Mouse (Mus musculus) midbrain, embryonic 14.5 days (tissue): ENCODE data around the gene Nostrin. TPM values are rescaled to one million over a fixed set of nuclear protein-coding genes. Genes with fewer than 3 reads are reported as not detected.

Experiments used
- ATAC-seq: fragments of 200-750 bp; cut with Nextera tagmentation; 2 replicates; pipeline ENCODE4 v1.8.0; 2017; ENCODE audit warnings: moderate number of reproducible peaks, moderate library complexity; ENCODE audit not compliant: low FRiP score, low TSS enrichment
- DNase-seq: peaks from one replicate; pipeline ENCODE4 v3.0.0-alpha.2; 2015
- H3K27ac ChIP-seq: fragments of 300-500 bp; sonication (generic); replicated peaks from 2 replicates; pipeline ENCODE4 v1.5.1; 2014; ENCODE audit warnings: mild to moderate bottlenecking, low read depth, low read length, moderate library complexity
- H3K27me3 ChIP-seq: fragments of 300-500 bp; sonication (generic); 2 replicates; pipeline ENCODE4 v1.6.1; 2014; ENCODE audit warnings: low read length, control low read depth, mixed read lengths; ENCODE audit not compliant: control insufficient read depth, insufficient read depth
- H3K36me3 ChIP-seq: fragments of 300-500 bp; sonication (generic); 2 replicates; pipeline ENCODE4 v1.6.1; 2014; ENCODE audit warnings: low read length, control low read depth; ENCODE audit not compliant: control insufficient read depth, insufficient read depth
- H3K4me1 ChIP-seq: fragments of 300-500 bp; sonication (generic); 2 replicates; pipeline ENCODE4 v1.6.1; 2014; ENCODE audit warnings: mild to moderate bottlenecking, antibody characterized with exemption, low read length, control low read depth; ENCODE audit not compliant: control insufficient read depth, insufficient read depth
- H3K4me2 ChIP-seq: fragments of 300-500 bp; sonication (generic); 2 replicates; pipeline ENCODE4 v1.6.1; 2014; ENCODE audit warnings: mild to moderate bottlenecking, low read length, moderate library complexity
- H3K4me3 ChIP-seq: fragments of 300-500 bp; sonication (generic); replicated peaks from 2 replicates; pipeline ENCODE4 v1.5.1; 2014; ENCODE audit warnings: low read depth, low read length
- H3K9ac ChIP-seq: fragments of 300-500 bp; sonication (generic); replicated peaks from 2 replicates; pipeline ENCODE4 v1.6.1; 2014; ENCODE audit warnings: mild to moderate bottlenecking, low read length, moderate library complexity
- H3K9me3 ChIP-seq: fragments of 300-500 bp; sonication (generic); 2 replicates; pipeline ENCODE4 v1.6.1; 2016; ENCODE audit warnings: low read length, control low read depth, mixed read lengths; ENCODE audit not compliant: control insufficient read depth
- WGBS: fragments of 180-500 bp; shearing (Covaris S2); extraction: QIAGEN DNeasy Blood & Tissue Kit; methylation state at CpG from one replicate; pipeline ENCODE4 v1.1.7; 2014; 5-methylcytosine and 5-hydroxymethylcytosine counted together
- polyA plus RNA-seq: library from polyadenylated mRNA; unstranded; fragments of >200 nt; fragmentation: Nextera tagmentation; extraction: Ambion mirVana; gene quantifications from 2 replicates; pipeline ENCODE4 v1.2.1, GENCODE M21; 2014

Nostrin gene
- polyA plus RNA-seq: 0.94 and 1.4 TPM in 2 replicates

DNA sequence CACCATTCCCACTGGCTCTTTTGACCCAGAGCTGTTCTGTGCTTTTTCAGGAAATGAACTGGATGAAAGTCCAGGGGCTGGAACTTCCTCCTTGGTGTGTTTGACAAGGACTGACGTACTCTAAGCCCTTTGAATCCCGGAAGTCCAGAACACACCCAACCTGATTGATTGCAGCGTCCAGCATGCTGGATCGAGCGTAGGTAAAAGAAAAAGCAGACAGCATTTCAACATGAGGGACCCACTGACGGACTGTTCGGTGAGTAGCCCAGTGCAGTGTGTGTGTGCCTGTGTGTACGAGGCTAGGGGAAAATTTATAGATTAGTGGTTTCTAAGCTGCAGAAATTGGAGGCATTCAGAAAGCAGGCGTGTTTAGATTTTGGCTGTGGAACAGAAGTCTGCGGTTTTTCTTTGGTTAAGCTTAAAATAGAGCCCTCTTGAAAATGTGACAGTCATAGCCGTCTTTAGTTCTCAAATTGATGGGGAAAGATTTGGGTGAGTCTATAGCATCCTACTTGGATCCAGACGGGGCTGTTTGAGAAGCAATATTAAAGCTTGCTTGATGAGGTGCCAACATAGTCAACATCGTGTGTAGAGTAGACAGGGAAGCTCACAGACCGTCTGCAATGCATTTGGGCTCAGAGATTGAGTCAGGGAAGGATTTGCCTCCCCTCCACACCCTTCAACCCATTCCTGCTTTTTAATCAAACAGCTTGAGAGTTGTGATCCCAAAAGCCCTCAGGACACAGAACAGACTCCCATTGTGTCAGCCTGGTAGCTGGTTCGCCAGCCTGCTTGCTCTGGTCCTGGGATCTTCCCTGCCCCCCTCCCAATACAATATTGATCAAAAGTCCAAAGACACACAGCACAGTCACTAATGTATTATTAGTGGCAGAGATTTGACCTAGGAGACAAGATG, at the start of gene Nostrin:
Gene Nostrin, plus strand, starts transcription at position 140 of the 916 bp plus-strand sequence.
- WGBS: 81% methylated on average over 15 of the region's 15 CpGs
- Histone ChIP-seq H3K27ac (no peak within 1 kb of the TSS), H3K4me1 (no peaks in the 10 kb centered on the region), H3K4me2 (no peak within 1 kb of the TSS), H3K27me3 (no peaks in the 10 kb centered on the region), H3K9ac (no peak within 1 kb of the TSS), H3K9me3 (no peaks in the 10 kb centered on the region), H3K36me3 (no peaks in the 10 kb centered on the region), H3K4me3 (no peak within 1 kb of the TSS)
- ATAC-seq (no peak), DNase-seq (no peak)

- 26% methylated on average over 8 of the region's 8 CpGs for WGBS
- H3K4me1 ChIP-seq: peaks cover 20% of the 10 kb centered on the region
- no peaks in the 10 kb centered on the region for H3K27me3 ChIP-seq
- no peak overlapping the region for H3K4me3 ChIP-seq
- H3K27ac ChIP-seq: peak overlapping the region; percentile 26; the same call in 1 of the 2 replicates
- ATAC-seq: peak; percentile 37; the same call in 1 of the 2 replicates
- H3K9me3 ChIP-seq: no peaks in the 10 kb centered on the region
- peak; percentile 76 for DNase-seq
- H3K36me3 ChIP-seq: no peaks in the 10 kb centered on the region
- H3K4me2 ChIP-seq: no peak overlapping the region
- no peak overlapping the region for H3K9ac ChIP-seq
These were observed 48.9 kb upstream of the Nostrin start for GRCm38 (mm10) chr2:69086505-69087260.

- H3K27ac ChIP-seq: no peak overlapping the region
- H3K9ac ChIP-seq: no peak overlapping the region
- no peaks in the 10 kb centered on the region for H3K9me3 ChIP-seq
- H3K4me3 ChIP-seq: no peak overlapping the region
- no peaks in the 10 kb centered on the region for H3K36me3 ChIP-seq
- H3K27me3 ChIP-seq: no peaks in the 10 kb centered on the region
- no peaks in the 10 kb centered on the region for H3K4me1 ChIP-seq
- ATAC-seq (no peak), DNase-seq (no peak)
- no peak overlapping the region for H3K4me2 ChIP-seq
These were observed 39.8 kb upstream of the Nostrin start for GRCm38 (mm10) chr2:69095836-69096235.

- H3K4me2 ChIP-seq: no peak overlapping the region
- H3K4me3 ChIP-seq: no peak overlapping the region
- DNase-seq: no peak
- H3K9me3 ChIP-seq: no peaks in the 10 kb centered on the region
- ATAC-seq: no peak
- H3K4me1 ChIP-seq: no peaks in the 10 kb centered on the region
- H3K36me3 ChIP-seq: no peaks in the 10 kb centered on the region
- no peaks in the 10 kb centered on the region for H3K27me3 ChIP-seq
- H3K9ac ChIP-seq: no peak overlapping the region
- 30% methylated on average over 4 of the region's 4 CpGs for WGBS
- no peak overlapping the region for H3K27ac ChIP-seq
These were observed 38.8 kb upstream of the Nostrin start for GRCm38 (mm10) chr2:69096821-69097220.

GRCm38 (mm10) chr2:69097526-69097925, 38.1 kb upstream of the Nostrin start:
- Histone ChIP-seq H3K4me3 (no peak overlapping the region), H3K4me2 (no peak overlapping the region), H3K4me1 (no peaks in the 10 kb centered on the region), H3K36me3 (no peaks in the 10 kb centered on the region), H3K9ac (no peak overlapping the region), H3K27me3 (no peaks in the 10 kb centered on the region), H3K9me3 (no peaks in the 10 kb centered on the region), H3K27ac (no peak overlapping the region)
- DNase-seq: no peak
- 82% methylated on average over 2 of the region's 2 CpGs for WGBS
- ATAC-seq: no peak

DNA sequence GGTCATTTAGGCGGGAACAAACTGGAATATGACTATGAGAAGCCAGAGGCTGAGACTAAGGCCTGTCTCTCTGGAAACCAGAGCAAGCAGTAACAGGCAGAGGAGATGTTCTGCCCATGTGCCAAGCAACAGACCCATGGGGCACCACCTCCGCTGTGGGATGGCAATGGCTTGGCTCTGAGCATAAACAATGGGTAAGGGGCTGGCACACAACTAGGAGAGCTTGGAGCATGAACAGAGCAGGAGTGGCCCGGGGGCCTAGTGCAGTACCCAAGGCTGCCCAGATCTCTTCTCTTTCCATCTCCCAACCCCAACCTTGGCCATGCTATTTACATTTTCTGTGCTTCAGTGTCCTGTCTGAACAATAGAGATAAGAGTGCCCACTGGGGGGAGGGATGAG, 36.9 kb upstream of the Nostrin start:
- DNase-seq: no peak
- 86% methylated on average over 3 of the region's 3 CpGs for WGBS

DNA sequence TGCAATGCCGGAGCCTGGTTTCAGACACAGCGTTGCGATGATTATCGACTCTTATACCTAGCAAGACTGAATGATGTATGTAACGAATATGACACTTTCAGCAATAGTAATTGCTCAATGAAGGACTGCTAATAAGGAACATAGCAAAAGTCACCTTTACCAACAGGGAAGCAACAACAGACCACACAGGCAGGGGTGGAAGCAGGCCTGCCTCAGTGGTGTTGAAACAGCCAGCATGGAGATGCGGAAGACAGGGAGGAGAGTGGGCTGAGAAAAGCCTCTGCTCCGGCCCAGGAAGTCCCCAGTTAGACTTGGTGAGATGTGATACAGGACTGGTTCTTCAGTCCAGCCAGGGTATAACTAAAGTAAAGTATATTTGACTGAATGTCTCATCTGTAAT, 36.5 kb upstream of the Nostrin start:
- H3K27me3 ChIP-seq: no peaks in the 10 kb centered on the region
- H3K36me3 ChIP-seq: no peaks in the 10 kb centered on the region
- ATAC-seq (no peak), DNase-seq (no peak)
- H3K9ac ChIP-seq: no peak overlapping the region
- H3K4me1 ChIP-seq: no peaks in the 10 kb centered on the region
- WGBS: 88% methylated on average over 7 of the region's 7 CpGs
- no peak overlapping the region for H3K4me2 ChIP-seq
- H3K27ac ChIP-seq: no peak overlapping the region
- no peak overlapping the region for H3K4me3 ChIP-seq
- no peaks in the 10 kb centered on the region for H3K9me3 ChIP-seq

More for the DNA sequence above, 36.9 kb upstream of the Nostrin start:
- Histone ChIP-seq H3K4me3 (no peak overlapping the region), H3K9ac (no peak overlapping the region), H3K4me1 (no peaks in the 10 kb centered on the region), H3K27me3 (no peaks in the 10 kb centered on the region), H3K9me3 (no peaks in the 10 kb centered on the region), H3K27ac (no peak overlapping the region), H3K4me2 (no peak overlapping the region), H3K36me3 (no peaks in the 10 kb centered on the region)
- no peak for ATAC-seq

DNA sequence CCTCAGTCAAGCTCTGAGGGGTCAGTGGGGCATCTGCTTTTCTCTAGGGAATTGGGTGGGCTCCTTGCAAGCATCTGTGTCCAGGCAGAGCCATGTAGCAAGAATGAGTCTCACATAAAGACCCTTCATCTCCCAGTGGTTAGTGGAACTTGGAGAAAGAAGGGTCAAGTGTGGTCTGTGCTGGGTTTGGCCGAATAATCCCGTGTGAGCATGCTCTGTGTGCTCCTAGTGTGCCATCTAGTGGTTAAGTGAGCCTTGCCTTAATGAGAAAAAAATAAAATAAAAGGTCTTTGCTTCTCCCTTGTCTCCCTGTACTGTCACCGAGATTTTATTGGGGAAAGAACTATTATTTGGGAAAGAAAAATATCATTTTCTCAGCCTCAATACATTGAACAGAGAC, 34.9 kb upstream of the Nostrin start:
- Histone ChIP-seq H3K4me2 (no peak overlapping the region), H3K9me3 (no peaks in the 10 kb centered on the region), H3K4me1 (no peaks in the 10 kb centered on the region), H3K4me3 (no peak overlapping the region), H3K36me3 (no peaks in the 10 kb centered on the region), H3K27me3 (no peaks in the 10 kb centered on the region), H3K9ac (no peak overlapping the region), H3K27ac (no peak overlapping the region)
- WGBS: 25% methylated on average over 3 of the region's 3 CpGs
- DNase-seq: peak; percentile 74
- no peak for ATAC-seq
